Mouse (Mus musculus): ENCODE results near the gene Dapk2. TPM values are rescaled to one million over a fixed set of nuclear protein-coding genes. Genes with fewer than 3 reads are reported as not detected.

Gene Dapk2
- polyA plus RNA-seq, 1 experiment from 2014 or later = 2.6 TPM

GRCm38 (mm10) chr9:66124681-66125542 is 33.1 kb upstream of the Dapk2 start:
- H3K4me1 ChIP-seq = peaks cover 22% of the 10 kb centered on the region
- H3K9ac ChIP-seq = peak overlapping the region; percentile 81
- peak overlapping the region; percentile 93 for H3K27ac ChIP-seq
- H3K36me3 ChIP-seq = no peaks in the 10 kb centered on the region
- H3K4me3 ChIP-seq = peak overlapping the region; percentile 77
- H3K27me3 ChIP-seq (replicated peaks) = no peaks in the 10 kb centered on the region
- peak overlapping the region; percentile 70 for H3K4me2 ChIP-seq (replicated peaks)
- WGBS = 9% methylated on average over 33 of the region's 33 CpGs
- H3K9me3 ChIP-seq = no peaks in the 10 kb centered on the region
- peak; percentile 98 for ATAC-seq (ENCODE audit: low FRiP score, low read depth)

- Histone ChIP-seq H3K9ac (no peak overlapping the region), H3K9me3 (no peaks in the 10 kb centered on the region), H3K27ac (no peak overlapping the region), H3K4me1 (peaks cover 22% of the 10 kb centered on the region), H3K27me3 (replicated peaks) (no peaks in the 10 kb centered on the region), H3K4me3 (peak overlapping the region; percentile 58), H3K4me2 (replicated peaks) (peak overlapping the region; percentile 85), H3K36me3 (no peaks in the 10 kb centered on the region)
- no peak for ATAC-seq (ENCODE audit: low FRiP score, low read depth)
- 60% methylated on average over 12 of the region's 12 CpGs for WGBS
Observed at GRCm38 (mm10) chr9:66125543-66126455, 32.2 kb upstream of the Dapk2 start.

GRCm38 (mm10) chr9:66126456-66127192 is 31.4 kb upstream of the Dapk2 start, which contains the start of the genes Snx1 and Ciao2a:
TSS of gene Snx1 (minus strand) at chr9:66126587.
TSS of gene Ciao2a (plus strand) at chr9:66126611.
- peak; percentile 41 for ATAC-seq (ENCODE audit: low FRiP score, low read depth)
- H3K27ac ChIP-seq = no peak within 1 kb of the TSS
- H3K4me2 ChIP-seq (replicated peaks) = peak within 1 kb of the TSS; percentile 85
- peak within 1 kb of the TSS; percentile 69 for H3K9ac ChIP-seq
- no peaks in the 10 kb centered on the region for H3K36me3 ChIP-seq
- H3K4me1 ChIP-seq = peaks cover 22% of the 10 kb centered on the region
- no peaks in the 10 kb centered on the region for H3K9me3 ChIP-seq
- H3K4me3 ChIP-seq = peak within 1 kb of the TSS; percentile 58
- H3K27me3 ChIP-seq (replicated peaks) = no peaks in the 10 kb centered on the region
- 1% methylated on average over 34 of the region's 34 CpGs for WGBS

- peak overlapping the region; percentile 58 for H3K4me3 ChIP-seq
- peaks cover 22% of the 10 kb centered on the region for H3K4me1 ChIP-seq
- no peak for ATAC-seq (ENCODE audit: low FRiP score, low read depth)
- 42% methylated on average over 6 of the region's 6 CpGs for WGBS
- H3K27me3 ChIP-seq (replicated peaks) = no peaks in the 10 kb centered on the region
- H3K27ac ChIP-seq = no peak overlapping the region
- peak overlapping the region; percentile 85 for H3K4me2 ChIP-seq (replicated peaks)
- no peaks in the 10 kb centered on the region for H3K9me3 ChIP-seq
- H3K36me3 ChIP-seq = peaks cover under 1% of the 10 kb centered on the region; the same call in 1 of the 2 replicates
- H3K9ac ChIP-seq = peak overlapping the region; percentile 69
Observed at GRCm38 (mm10) chr9:66127193-66127546, 30.9 kb upstream of the Dapk2 start.

DNA sequence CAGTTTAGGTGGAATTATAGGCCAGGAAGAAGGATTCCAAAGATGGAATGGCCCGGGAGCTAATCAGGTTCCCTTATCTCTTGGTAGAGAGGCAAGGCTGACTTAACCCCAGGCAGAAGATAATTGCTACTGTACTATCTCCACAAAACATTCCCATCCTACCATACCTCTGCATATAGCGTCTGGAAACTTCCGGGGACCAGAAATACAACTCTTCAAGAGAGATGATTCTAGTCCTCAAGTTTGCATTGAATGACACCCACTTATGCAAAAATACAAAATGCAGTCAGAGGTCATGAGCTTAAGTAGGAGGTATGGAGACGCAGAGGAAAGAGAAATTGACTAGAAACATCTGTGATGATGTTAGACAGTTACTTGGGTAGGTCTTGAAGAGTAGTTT is 30.1 kb upstream of the Dapk2 start:
- H3K27ac ChIP-seq = no peak overlapping the region
- peaks cover 22% of the 10 kb centered on the region for H3K4me1 ChIP-seq
- peak overlapping the region; percentile 85 for H3K4me2 ChIP-seq (replicated peaks)
- no peaks in the 10 kb centered on the region for H3K27me3 ChIP-seq (replicated peaks)
- peaks cover 8% of the 10 kb centered on the region for H3K36me3 ChIP-seq
- H3K9ac ChIP-seq = no peak overlapping the region
- no peak overlapping the region for H3K4me3 ChIP-seq
- WGBS = 93% methylated on average over 4 of the region's 4 CpGs
- ATAC-seq (ENCODE audit: low FRiP score, low read depth) = no peak
- H3K9me3 ChIP-seq = no peaks in the 10 kb centered on the region

DNA sequence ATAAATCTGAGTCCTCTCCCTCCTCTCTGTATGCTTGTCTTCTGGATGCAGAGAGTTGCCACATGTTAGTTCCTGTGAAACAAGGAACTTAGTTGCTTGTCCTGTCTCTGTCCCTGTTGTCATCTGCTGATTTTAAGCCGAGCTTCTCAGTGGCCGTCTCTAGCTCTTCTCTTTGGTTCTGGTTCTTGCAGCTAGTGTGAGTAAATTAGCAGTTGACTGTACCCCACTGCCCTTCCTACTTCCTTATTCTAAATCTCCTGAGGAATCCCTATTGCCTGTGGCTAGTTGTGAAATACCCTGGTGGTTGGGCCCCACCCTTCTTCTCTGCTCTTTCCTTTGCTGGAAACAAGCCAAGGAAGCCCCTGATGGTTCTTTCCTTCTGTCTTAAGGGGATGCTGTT is 26.6 kb upstream of the Dapk2 start:
- no peaks in the 10 kb centered on the region for H3K9me3 ChIP-seq
- peaks cover 11% of the 10 kb centered on the region for H3K4me1 ChIP-seq
- ATAC-seq (ENCODE audit: low FRiP score, low read depth) = no peak
- H3K4me2 ChIP-seq (replicated peaks) = no peak overlapping the region
- H3K36me3 ChIP-seq = peaks cover 34% of the 10 kb centered on the region
- H3K4me3 ChIP-seq = no peak overlapping the region
- WGBS = 94% methylated on average over 2 of the region's 2 CpGs
- no peak overlapping the region for H3K27ac ChIP-seq
- no peaks in the 10 kb centered on the region for H3K27me3 ChIP-seq (replicated peaks)
- H3K9ac ChIP-seq = no peak overlapping the region

GRCm38 (mm10) chr9:66135967-66136366 is 22.1 kb upstream of the Dapk2 start:
- Histone ChIP-seq H3K4me1 (no peaks in the 10 kb centered on the region), H3K27me3 (replicated peaks) (no peaks in the 10 kb centered on the region), H3K9me3 (no peaks in the 10 kb centered on the region), H3K4me3 (no peak overlapping the region), H3K36me3 (peaks cover 71% of the 10 kb centered on the region), H3K27ac (no peak overlapping the region), H3K9ac (no peak overlapping the region), H3K4me2 (replicated peaks) (no peak overlapping the region)
- WGBS = 56% methylated on average over 4 of the region's 4 CpGs
- ATAC-seq (ENCODE audit: low FRiP score, low read depth) = no peak

DNA sequence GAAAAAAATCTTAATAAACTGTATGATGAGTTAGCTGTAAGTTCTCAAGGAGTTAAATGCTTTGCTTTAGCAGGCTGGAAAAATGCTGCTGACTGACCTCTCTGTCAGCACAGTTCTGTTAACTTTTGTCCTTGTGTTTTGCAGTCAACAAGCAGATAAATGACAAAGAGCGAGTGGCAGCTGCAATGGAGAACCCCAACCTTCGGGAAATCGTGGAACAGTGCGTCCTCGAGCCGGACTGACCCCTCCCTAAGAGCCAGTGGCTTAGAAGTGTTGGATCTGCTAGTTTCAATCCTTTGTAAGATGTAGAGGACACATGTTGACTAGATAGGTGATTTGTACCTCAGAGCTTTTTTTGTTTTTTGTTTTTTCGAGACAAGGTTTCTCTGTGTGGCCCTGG is 19.8 kb upstream of the Dapk2 start:
- no peak overlapping the region for H3K27ac ChIP-seq
- no peaks in the 10 kb centered on the region for H3K4me1 ChIP-seq
- H3K9me3 ChIP-seq = no peaks in the 10 kb centered on the region
- no peaks in the 10 kb centered on the region for H3K27me3 ChIP-seq (replicated peaks)
- 88% methylated on average over 7 of the region's 7 CpGs for WGBS
- H3K36me3 ChIP-seq = peaks cover 60% of the 10 kb centered on the region
- H3K9ac ChIP-seq = no peak overlapping the region
- H3K4me3 ChIP-seq = no peak overlapping the region
- ATAC-seq (ENCODE audit: low FRiP score, low read depth) = no peak
- no peak overlapping the region for H3K4me2 ChIP-seq (replicated peaks)

DNA sequence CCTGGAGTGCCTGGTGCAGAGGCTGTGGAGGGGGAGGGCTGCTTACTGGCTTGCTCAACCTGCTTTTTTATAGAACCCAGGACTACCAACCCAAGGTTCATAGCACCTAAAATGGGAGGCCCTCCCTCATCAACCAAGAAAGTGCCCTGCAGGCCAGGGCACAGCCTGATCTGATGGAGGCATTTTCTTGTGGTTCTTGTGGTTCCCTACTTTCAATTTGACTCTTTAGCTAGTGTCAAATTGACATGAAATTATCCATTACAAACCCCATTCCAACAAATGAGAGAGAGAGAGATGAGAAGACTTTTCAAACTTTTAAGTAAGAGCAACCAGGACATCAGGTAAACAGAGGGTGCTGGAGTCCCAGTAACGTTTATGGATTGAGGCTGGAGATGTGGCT is 15.8 kb upstream of the Dapk2 start:
- Histone ChIP-seq H3K4me1 (no peaks in the 10 kb centered on the region), H3K27me3 (replicated peaks) (no peaks in the 10 kb centered on the region), H3K36me3 (peaks cover 29% of the 10 kb centered on the region), H3K4me3 (no peak overlapping the region), H3K4me2 (replicated peaks) (no peak overlapping the region), H3K27ac (no peak overlapping the region), H3K9me3 (no peaks in the 10 kb centered on the region), H3K9ac (no peak overlapping the region)
- WGBS = 88% methylated on average over 1 of the region's 1 CpGs
- no peak for ATAC-seq (ENCODE audit: low FRiP score, low read depth)

DNA sequence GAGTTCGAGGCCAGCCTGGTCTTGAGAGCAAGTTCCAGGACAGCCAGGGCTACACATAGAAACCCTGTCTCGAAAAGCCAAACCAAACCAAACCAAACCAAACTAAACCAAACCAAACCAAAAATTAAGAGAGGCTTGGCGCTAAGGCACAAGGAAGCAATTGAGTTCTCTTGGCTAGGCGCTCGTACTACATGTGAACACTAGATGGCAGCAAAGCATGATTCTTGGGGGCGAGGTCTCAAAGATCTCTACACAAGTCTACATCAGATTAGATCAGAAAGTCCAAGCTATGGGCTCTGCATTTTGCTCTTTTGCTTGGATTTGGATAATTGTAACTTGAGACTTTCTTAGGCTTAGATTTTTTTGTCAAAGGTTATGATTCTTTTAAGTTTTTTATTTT is 13.8 kb upstream of the Dapk2 start:
- no peak overlapping the region for H3K4me2 ChIP-seq (replicated peaks)
- no peaks in the 10 kb centered on the region for H3K4me1 ChIP-seq
- no peaks in the 10 kb centered on the region for H3K9me3 ChIP-seq
- no peak overlapping the region for H3K27ac ChIP-seq
- H3K4me3 ChIP-seq = no peak overlapping the region
- no peak for ATAC-seq (ENCODE audit: low FRiP score, low read depth)
- no peaks in the 10 kb centered on the region for H3K27me3 ChIP-seq (replicated peaks)
- H3K36me3 ChIP-seq = peaks cover 13% of the 10 kb centered on the region
- 8% methylated on average over 6 of the region's 6 CpGs for WGBS
- H3K9ac ChIP-seq = no peak overlapping the region

- no peak overlapping the region for H3K4me2 ChIP-seq (replicated peaks)
- H3K27me3 ChIP-seq (replicated peaks) = no peaks in the 10 kb centered on the region
- no peaks in the 10 kb centered on the region for H3K4me1 ChIP-seq
- no peak overlapping the region for H3K4me3 ChIP-seq
- H3K9ac ChIP-seq = no peak overlapping the region
- no peak for ATAC-seq (ENCODE audit: low FRiP score, low read depth)
- H3K9me3 ChIP-seq = no peaks in the 10 kb centered on the region
- H3K36me3 ChIP-seq = no peaks in the 10 kb centered on the region
- no peak overlapping the region for H3K27ac ChIP-seq
Observed at GRCm38 (mm10) chr9:66146141-66146540, 11.9 kb upstream of the Dapk2 start.

DNA sequence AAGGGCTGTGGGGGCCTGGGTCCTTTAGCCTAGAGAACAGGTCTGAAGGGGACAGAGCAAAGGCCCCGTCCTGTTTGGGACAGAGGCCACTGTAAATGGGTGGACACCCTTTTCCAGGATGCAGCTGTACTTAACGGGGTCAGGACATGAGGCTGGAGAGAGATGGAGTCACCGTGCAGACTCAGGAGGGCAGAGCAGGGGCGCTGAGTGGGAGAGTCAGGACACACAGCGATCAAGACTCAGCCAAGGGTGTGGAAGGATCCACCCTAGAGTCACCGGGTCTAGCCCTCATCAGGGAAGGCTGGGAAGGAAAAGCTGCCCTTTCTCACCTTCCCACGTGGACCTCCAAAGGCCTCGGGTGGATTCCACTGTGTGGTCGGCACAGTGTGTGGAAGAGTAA is 6.0 kb upstream of the Dapk2 start:
- ATAC-seq (ENCODE audit: low FRiP score, low read depth) = no peak
- Histone ChIP-seq H3K27me3 (replicated peaks) (no peaks in the 10 kb centered on the region), H3K9me3 (no peaks in the 10 kb centered on the region), H3K4me1 (no peaks in the 10 kb centered on the region), H3K4me3 (no peak overlapping the region), H3K36me3 (no peaks in the 10 kb centered on the region), H3K9ac (no peak overlapping the region), H3K4me2 (replicated peaks) (no peak overlapping the region), H3K27ac (no peak overlapping the region)
- 72% methylated on average over 9 of the region's 9 CpGs for WGBS
